Mouse (Mus musculus) midbrain, embryonic 11.5 days (tissue): ENCODE measurements at regions not wholly inside any gene's neighbourhood (a gene's known extent, or its start where the extent isn't known, plus 50 kb on each side); places are given as distances from the start of the nearest gene placed in this dataset.

Experiments
- ATAC-seq: fragments of 200-750 bp; cut with Nextera tagmentation; 2 replicates; pipeline ENCODE4 v1.8.0; 2017; ENCODE audit warnings: moderate TSS enrichment, moderate library complexity; ENCODE audit not compliant: low FRiP score
- DNase-seq: peaks from one replicate; pipeline ENCODE4 v3.0.0; 2015; ENCODE audit warnings: low spot score; ENCODE audit errors: missing footprints
- H3K27ac ChIP-seq: fragments of 300-500 bp; sonication (generic); 2 replicates; pipeline ENCODE4 v1.5.1; 2014; ENCODE audit warnings: low read depth, low read length
- H3K27me3 ChIP-seq: fragments of 300-500 bp; sonication (generic); 2 replicates; pipeline ENCODE4 v1.6.1; 2014; ENCODE audit warnings: mild to moderate bottlenecking, low read length, moderate library complexity, mixed read lengths; ENCODE audit not compliant: control insufficient read depth, insufficient read depth
- H3K36me3 ChIP-seq: fragments of 300-500 bp; sonication (generic); 2 replicates; pipeline ENCODE4 v1.6.1; 2014; ENCODE audit warnings: mild to moderate bottlenecking, low read length, moderate library complexity, mixed read lengths; ENCODE audit not compliant: control insufficient read depth, insufficient read depth
- H3K4me1 ChIP-seq: fragments of 300-500 bp; sonication (generic); 2 replicates; pipeline ENCODE4 v1.6.1; 2014; ENCODE audit warnings: low read length; ENCODE audit not compliant: control insufficient read depth, insufficient read depth
- H3K4me2 ChIP-seq: fragments of 300-500 bp; sonication (generic); 2 replicates; pipeline ENCODE4 v1.6.1; 2014; ENCODE audit warnings: mild to moderate bottlenecking, moderate library complexity
- H3K4me3 ChIP-seq: fragments of 300-500 bp; sonication (generic); 2 replicates; pipeline ENCODE4 v1.5.1; 2014; ENCODE audit warnings: low read depth, low read length
- H3K9ac ChIP-seq: fragments of 300-500 bp; sonication (generic); 2 replicates; pipeline ENCODE4 v1.6.1; 2014; ENCODE audit warnings: low read length
- H3K9me3 ChIP-seq: fragments of 300-500 bp; sonication (generic); 2 replicates; pipeline ENCODE4 v1.6.1; 2016; ENCODE audit warnings: low read length; ENCODE audit not compliant: control insufficient read depth
- WGBS: fragments of 180-500 bp; shearing (Covaris S2); extraction: QIAGEN DNeasy Blood & Tissue Kit; methylation state at CpG from one replicate; pipeline ENCODE4 v1.1.7; 2014; 5-methylcytosine and 5-hydroxymethylcytosine counted together

GRCm38 (mm10) chr16:79718230-79718629 is 627.3 kb upstream of the Tmprss15 start:
- H3K4me2 ChIP-seq, result no peak overlapping the region
- no peaks in the 10 kb centered on the region for H3K36me3 ChIP-seq
- H3K4me1 ChIP-seq, result no peaks in the 10 kb centered on the region
- no peak for DNase-seq
- no peaks in the 10 kb centered on the region for H3K9me3 ChIP-seq
- no peak overlapping the region for H3K9ac ChIP-seq
- no peak overlapping the region for H3K27ac ChIP-seq
- H3K27me3 ChIP-seq, result no peaks in the 10 kb centered on the region
- no peak overlapping the region for H3K4me3 ChIP-seq
- no peak for ATAC-seq
- WGBS, result 78% methylated on average over 1 of the region's 1 CpGs

DNA sequence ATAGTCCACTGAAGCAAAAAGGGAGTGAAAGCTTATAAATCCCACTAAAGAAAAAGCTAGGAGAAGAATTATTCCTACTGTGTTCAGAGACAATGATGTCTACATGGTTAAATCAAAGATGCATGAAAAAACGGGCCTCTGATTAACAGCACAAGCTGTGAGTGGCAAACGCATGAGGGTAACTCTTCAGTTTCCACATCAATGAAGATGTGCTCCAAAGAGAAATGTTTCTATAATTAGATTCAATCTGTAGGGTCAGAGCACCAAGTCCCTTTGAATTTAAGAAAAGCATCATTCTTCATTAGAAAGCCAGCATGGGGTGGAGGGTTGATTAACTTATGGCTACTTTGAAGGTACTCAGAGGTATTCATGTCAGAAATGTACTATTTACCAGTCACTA is 601.5 kb upstream of the Tmprss15 start:
- Histone ChIP-seq H3K4me3 (no peak overlapping the region), H3K9me3 (no peaks in the 10 kb centered on the region), H3K27ac (no peak overlapping the region), H3K4me1 (no peaks in the 10 kb centered on the region), H3K27me3 (no peaks in the 10 kb centered on the region), H3K36me3 (no peaks in the 10 kb centered on the region), H3K9ac (no peak overlapping the region), H3K4me2 (no peak overlapping the region)
- 28% methylated on average over 2 of the region's 2 CpGs for WGBS
- ATAC-seq (no peak), DNase-seq (no peak)

DNA sequence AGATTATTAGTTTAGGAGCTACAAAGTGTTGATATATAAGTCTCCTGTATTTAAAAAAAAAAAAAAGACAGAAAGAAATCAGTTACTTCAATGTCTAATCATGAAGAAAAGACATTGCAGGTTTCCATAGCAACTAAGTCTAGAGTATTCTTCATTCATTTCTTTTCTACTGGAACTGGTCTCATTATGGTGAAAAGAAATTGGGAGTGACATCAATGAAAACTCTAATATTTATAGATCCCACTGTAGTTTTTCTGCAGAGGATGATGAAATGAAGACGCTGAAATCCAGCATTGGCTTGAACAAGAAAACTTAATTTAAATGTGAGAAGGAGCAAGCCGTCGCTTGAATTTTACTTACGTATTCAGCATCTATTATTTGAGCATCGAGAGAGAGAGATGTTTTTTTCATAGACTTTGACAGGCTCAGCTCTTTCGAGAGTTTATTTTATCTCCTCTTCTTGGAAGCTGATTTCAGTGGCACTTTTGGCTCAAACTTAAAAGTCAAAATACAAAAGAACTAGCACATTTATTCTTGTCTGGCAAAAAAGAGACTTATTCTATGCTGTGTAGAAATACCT is 560.4 kb upstream of the Tmprss15 start:
- H3K4me2 ChIP-seq, result no peak overlapping the region
- H3K4me1 ChIP-seq, result no peaks in the 10 kb centered on the region
- ATAC-seq (no peak), DNase-seq (no peak)
- no peaks in the 10 kb centered on the region for H3K36me3 ChIP-seq
- H3K27ac ChIP-seq, result no peak overlapping the region
- H3K4me3 ChIP-seq, result no peak overlapping the region
- no peak overlapping the region for H3K9ac ChIP-seq
- WGBS, result 72% methylated on average over 6 of the region's 6 CpGs
- H3K9me3 ChIP-seq, result no peaks in the 10 kb centered on the region
- no peaks in the 10 kb centered on the region for H3K27me3 ChIP-seq

DNA sequence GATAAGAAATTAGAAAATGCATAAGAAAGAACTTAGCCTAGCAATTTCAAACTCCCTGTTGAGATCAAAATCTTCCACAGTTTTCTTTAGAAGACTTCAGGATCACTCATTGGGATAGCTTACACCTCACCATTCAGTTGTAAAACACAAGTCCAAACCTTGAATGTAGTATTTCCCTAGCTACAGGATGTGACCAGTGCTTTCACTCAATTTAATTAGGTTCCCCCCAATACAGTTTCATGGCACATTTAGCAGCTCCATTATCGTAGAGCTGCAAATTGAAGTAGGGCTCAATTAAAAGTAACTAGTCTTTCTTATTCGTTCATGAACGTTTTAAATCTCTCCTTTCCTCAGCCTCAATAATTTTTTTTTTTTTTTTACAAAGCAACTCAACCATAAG is 550.0 kb upstream of the Tmprss15 start:
- Histone ChIP-seq H3K4me1 (no peaks in the 10 kb centered on the region), H3K4me2 (no peak overlapping the region), H3K4me3 (no peak overlapping the region), H3K36me3 (no peaks in the 10 kb centered on the region), H3K27ac (no peak overlapping the region), H3K9ac (no peak overlapping the region), H3K9me3 (no peaks in the 10 kb centered on the region), H3K27me3 (no peaks in the 10 kb centered on the region)
- 82% methylated on average over 3 of the region's 3 CpGs for WGBS
- DNase-seq, result no peak
- no peak for ATAC-seq

GRCm38 (mm10) chr16:79627139-79627538 is 536.2 kb upstream of the Tmprss15 start:
- H3K9me3 ChIP-seq, result no peaks in the 10 kb centered on the region
- no peaks in the 10 kb centered on the region for H3K4me1 ChIP-seq
- ATAC-seq, result no peak
- no peak overlapping the region for H3K4me2 ChIP-seq
- no peak for DNase-seq
- no peaks in the 10 kb centered on the region for H3K27me3 ChIP-seq
- H3K9ac ChIP-seq, result no peak overlapping the region
- H3K4me3 ChIP-seq, result no peak overlapping the region
- 89% methylated on average over 1 of the region's 1 CpGs for WGBS
- no peak overlapping the region for H3K27ac ChIP-seq
- H3K36me3 ChIP-seq, result no peaks in the 10 kb centered on the region

DNA sequence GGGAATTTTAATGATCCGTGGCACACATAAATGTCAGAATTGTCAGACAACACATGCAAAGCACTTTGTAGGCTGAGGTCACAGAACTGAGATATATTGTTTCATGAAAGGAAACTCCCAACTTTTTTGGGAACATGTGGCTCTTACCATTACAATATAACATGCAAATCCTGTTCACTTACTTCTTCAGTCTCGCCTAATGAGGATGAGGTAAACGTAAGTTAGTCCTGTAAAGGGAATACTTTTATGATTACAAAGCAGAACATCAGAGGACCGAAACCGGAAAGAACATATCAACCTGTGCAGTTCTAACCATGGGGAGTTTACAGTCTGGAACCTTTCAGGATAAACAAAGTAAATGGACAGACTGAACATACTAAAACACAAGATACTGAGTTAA is 520.1 kb upstream of the Tmprss15 start:
- no peak for ATAC-seq

GRCm38 (mm10) chr16:79590891-79591290 is 500.0 kb upstream of the Tmprss15 start:
- H3K36me3 ChIP-seq, result no peaks in the 10 kb centered on the region
- no peak overlapping the region for H3K4me2 ChIP-seq
- no peaks in the 10 kb centered on the region for H3K27me3 ChIP-seq
- no peak overlapping the region for H3K4me3 ChIP-seq
- DNase-seq (no peak), ATAC-seq (no peak)
- no peak overlapping the region for H3K27ac ChIP-seq
- WGBS, result 81% methylated on average over 3 of the region's 3 CpGs
- no peaks in the 10 kb centered on the region for H3K4me1 ChIP-seq
- no peak overlapping the region for H3K9ac ChIP-seq
- H3K9me3 ChIP-seq, result no peaks in the 10 kb centered on the region

More for the DNA sequence above, 520.1 kb upstream of the Tmprss15 start:
- Histone ChIP-seq H3K9me3 (no peaks in the 10 kb centered on the region), H3K4me1 (no peaks in the 10 kb centered on the region), H3K4me2 (no peak overlapping the region), H3K9ac (no peak overlapping the region), H3K27ac (no peak overlapping the region), H3K27me3 (no peaks in the 10 kb centered on the region), H3K36me3 (no peaks in the 10 kb centered on the region), H3K4me3 (no peak overlapping the region)
- WGBS, result 90% methylated on average over 5 of the region's 5 CpGs
- DNase-seq, result no peak

GRCm38 (mm10) chr16:79585745-79586144 is 494.8 kb upstream of the Tmprss15 start:
- ATAC-seq (no peak), DNase-seq (no peak)
- H3K27ac ChIP-seq, result no peak overlapping the region
- no peaks in the 10 kb centered on the region for H3K4me1 ChIP-seq
- H3K4me3 ChIP-seq, result no peak overlapping the region
- no peak overlapping the region for H3K9ac ChIP-seq
- H3K9me3 ChIP-seq, result no peaks in the 10 kb centered on the region
- no peaks in the 10 kb centered on the region for H3K27me3 ChIP-seq
- no peaks in the 10 kb centered on the region for H3K36me3 ChIP-seq
- no peak overlapping the region for H3K4me2 ChIP-seq

GRCm38 (mm10) chr16:79570867-79571266 is 480.0 kb upstream of the Tmprss15 start:
- H3K27me3 ChIP-seq, result no peaks in the 10 kb centered on the region
- H3K4me3 ChIP-seq, result no peak overlapping the region
- no peaks in the 10 kb centered on the region for H3K36me3 ChIP-seq
- no peaks in the 10 kb centered on the region for H3K9me3 ChIP-seq
- no peak overlapping the region for H3K9ac ChIP-seq
- H3K4me2 ChIP-seq, result no peak overlapping the region
- no peak overlapping the region for H3K27ac ChIP-seq
- ATAC-seq (no peak), DNase-seq (no peak)
- 86% methylated on average over 2 of the region's 2 CpGs for WGBS
- H3K4me1 ChIP-seq, result no peaks in the 10 kb centered on the region

GRCm38 (mm10) chr16:79534370-79534769 is 443.5 kb upstream of the Tmprss15 start:
- no peak overlapping the region for H3K4me2 ChIP-seq
- DNase-seq (no peak), ATAC-seq (no peak)
- no peaks in the 10 kb centered on the region for H3K27me3 ChIP-seq
- WGBS, result 68% methylated on average over 2 of the region's 2 CpGs
- no peaks in the 10 kb centered on the region for H3K36me3 ChIP-seq
- H3K9me3 ChIP-seq, result no peaks in the 10 kb centered on the region
- no peak overlapping the region for H3K9ac ChIP-seq
- H3K27ac ChIP-seq, result no peak overlapping the region
- H3K4me3 ChIP-seq, result no peak overlapping the region
- no peaks in the 10 kb centered on the region for H3K4me1 ChIP-seq
